Comparison of ENCODE assay signal across 18 mouse cellular contexts in the genomic region with DNA sequence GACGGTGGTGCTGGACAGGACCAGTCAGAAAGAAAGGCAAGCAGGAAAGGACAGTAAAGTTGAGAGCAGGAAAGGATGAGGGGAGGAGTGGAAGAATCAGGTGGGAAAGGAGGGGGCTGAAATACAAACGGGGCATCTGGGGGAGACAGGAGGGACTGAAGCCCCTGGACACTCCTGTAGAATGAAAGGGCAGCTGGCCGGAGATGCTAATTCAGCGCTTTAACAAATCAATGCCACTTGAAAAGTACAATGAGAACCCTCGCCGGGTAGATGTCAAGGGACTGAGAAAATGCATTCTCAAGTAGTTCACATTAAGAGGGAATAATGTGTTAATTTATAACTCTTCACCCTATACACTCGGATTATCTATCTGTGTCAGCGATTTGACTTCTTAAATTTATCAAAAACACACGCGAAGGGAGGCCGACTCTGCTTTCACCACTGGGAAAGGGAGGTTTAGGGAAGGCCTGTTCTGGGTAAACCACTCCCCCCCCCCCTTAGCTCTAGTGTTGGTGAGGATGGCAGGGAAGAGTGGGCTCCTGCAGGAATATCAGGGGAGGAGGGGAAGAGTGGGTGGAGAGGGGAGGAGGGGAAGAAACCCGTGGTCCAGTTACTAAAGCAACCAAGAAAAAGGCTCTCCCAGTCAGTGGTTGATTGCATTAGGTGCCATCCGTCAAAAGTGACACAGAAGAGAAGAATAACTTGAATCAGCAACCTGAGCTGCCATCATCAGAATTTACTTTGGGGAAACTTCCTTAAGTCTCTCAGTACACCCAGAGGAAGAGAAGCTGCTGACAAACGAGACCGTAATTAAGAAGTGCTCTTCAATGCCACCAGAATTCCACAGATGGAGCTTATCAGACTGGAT.
DNase-seq lines count a peak whose midpoint lies in the region; ATAC-seq lines count a peak whose summit lies in the region.
"Had no signal": no experiment of that assay in that cellular context is flagged by ENCODE, and none has a peak within 500 bp of the region (broad histone marks: within the 10 kb centered on the region; RNA-seq: fewer than 3 reads in every experiment).

No protein-coding gene starts in this region.

- no peak for DNase-seq in kidney, adult 18-20 months
- peak; percentile 41 for DNase-seq in ES-CJ7 (ENCODE audit: low read depth, low spot score)
- DNase-seq in embryo, embryonic 9.5 days (ENCODE audit: extremely low spot score), result peak; percentile 36
- peak; percentile 46 for DNase-seq in neural tube, embryonic 11.5 days (ENCODE audit: low spot score)
- DNase-seq in frontal cortex, postnatal 36 days (ENCODE audit: low spot score in 2 of 2), result no peak
- no peak for DNase-seq in adrenal gland, postnatal 25 days
- DNase-seq: adrenal gland, adult 2 months; cerebellum, adult 11-12 months; kidney, postnatal 25 days; liver, embryonic 13.5 days; right cerebral cortex, postnatal 25 days had no signal

- H3K27ac ChIP-seq in kidney, embryonic 16.5 days (ENCODE audit: low read length), result no peak overlapping the region
- H3K27ac ChIP-seq in neural tube, embryonic 11.5 days (ENCODE audit: low read depth, low read length), result no peak overlapping the region
- H3K27ac ChIP-seq: embryonic facial prominence, embryonic 15.5 days; liver, embryonic 13.5 days; lung, embryonic 15.5 days; macrophage had no signal

- no peaks in the 10 kb centered on the region for H3K27me3 ChIP-seq in kidney, embryonic 16.5 days (ENCODE audit: insufficient read depth, low read length)
- no peaks in the 10 kb centered on the region for H3K27me3 ChIP-seq in neural tube, embryonic 11.5 days (ENCODE audit: control insufficient read depth, insufficient read depth, low read length)
- H3K27me3 ChIP-seq: embryonic facial prominence, embryonic 15.5 days; liver, embryonic 13.5 days had no signal

- H3K4me1 ChIP-seq in kidney, embryonic 16.5 days (ENCODE audit: insufficient read depth, low read length), result peaks cover 22% of the 10 kb centered on the region
- peaks cover 20% of the 10 kb centered on the region for H3K4me1 ChIP-seq in neural tube, embryonic 11.5 days (ENCODE audit: control insufficient read depth, insufficient read depth, low read length)
- H3K4me1 ChIP-seq: liver, embryonic 13.5 days had no signal

- H3K4me2 ChIP-seq in kidney, embryonic 16.5 days (replicated peaks; ENCODE audit: low read depth, low read length), result 0 out of 2 replicates have a peak overlapping the region, but pooled peaks have one; percentile 7
- H3K4me2 ChIP-seq in neural tube, embryonic 11.5 days (ENCODE audit: low read depth), result 0 out of 2 replicates have a peak overlapping the region, but pooled peaks have one; percentile 8
- H3K4me2 ChIP-seq: embryonic facial prominence, embryonic 15.5 days; heart, embryonic 12.5 days; liver, embryonic 13.5 days; lung, embryonic 15.5 days had no signal

- no peaks in the 10 kb centered on the region for H3K36me3 ChIP-seq in kidney, embryonic 16.5 days (ENCODE audit: insufficient read depth, low read length)
- H3K36me3 ChIP-seq in neural tube, embryonic 11.5 days (ENCODE audit: control insufficient read depth, insufficient read depth, low read length), result no peaks in the 10 kb centered on the region
- H3K36me3 ChIP-seq: embryonic facial prominence, embryonic 15.5 days; heart, embryonic 12.5 days; liver, embryonic 13.5 days; lung, embryonic 15.5 days had no signal

- ATAC-seq in kidney, embryonic 16.5 days (ENCODE audit: low FRiP score, low TSS enrichment), result no peak
- ATAC-seq in neural tube, embryonic 11.5 days (ENCODE audit: insufficient read depth, low FRiP score, low TSS enrichment), result peak; percentile 43
- ATAC-seq in cerebellum, adult (ENCODE audit: insufficient number of reproducible peaks, low FRiP score, low TSS enrichment), result no peak
- ATAC-seq: intestine, postnatal 0 days had no signal

- no peak overlapping the region for H3K4me3 ChIP-seq in kidney, embryonic 16.5 days (ENCODE audit: low read length)
- no peak overlapping the region for H3K4me3 ChIP-seq in neural tube, embryonic 11.5 days (ENCODE audit: low read depth, low read length)
- H3K4me3 ChIP-seq: embryonic facial prominence, embryonic 15.5 days; heart, embryonic 12.5 days; liver, embryonic 13.5 days; lung, embryonic 15.5 days had no signal

- H3K9me3 ChIP-seq in kidney, embryonic 16.5 days (ENCODE audit: low read length), result no peaks in the 10 kb centered on the region
- no peaks in the 10 kb centered on the region for H3K9me3 ChIP-seq in neural tube, embryonic 11.5 days (ENCODE audit: control insufficient read depth, low read length)
- H3K9me3 ChIP-seq: embryonic facial prominence, embryonic 15.5 days; heart, embryonic 12.5 days; liver, embryonic 13.5 days; lung, embryonic 15.5 days had no signal

- H3K9ac ChIP-seq in kidney, embryonic 16.5 days (replicated peaks; ENCODE audit: low read length), result no peak overlapping the region
- no peak overlapping the region for H3K9ac ChIP-seq in neural tube, embryonic 11.5 days (ENCODE audit: low read length)
- H3K9ac ChIP-seq: embryonic facial prominence, embryonic 15.5 days; heart, embryonic 12.5 days; liver, embryonic 13.5 days; lung, embryonic 15.5 days had no signal

- 16% methylated on average over 15 of the region's 15 CpGs for WGBS in kidney, embryonic 16.5 days
- 6% methylated on average over 15 of the region's 15 CpGs for WGBS in neural tube, embryonic 11.5 days

Comparison
In these comparisons a context has a peak if more than half of its experiments do, and no peak if none do; other contexts are left out.
1. DNase-seq: peak in ES-CJ7 (single experiment), embryo, embryonic 9.5 days (single experiment) and neural tube, embryonic 11.5 days (single experiment); none in kidney, adult 18-20 months (single experiment), frontal cortex, postnatal 36 days (0 of 2) and adrenal gland, postnatal 25 days (single experiment).